Mouse (Mus musculus): ENCODE data around the gene Mrpl52. TPM values are rescaled to one million over a fixed set of nuclear protein-coding genes. Genes with fewer than 3 reads are reported as not detected.
A peak's percentile ranks its signal among the peaks of the same experiment; 100 is the strongest.

The Mrpl52 gene
- polyA plus RNA-seq, 1 experiment from 2014 or later, result 226 TPM

DNA sequence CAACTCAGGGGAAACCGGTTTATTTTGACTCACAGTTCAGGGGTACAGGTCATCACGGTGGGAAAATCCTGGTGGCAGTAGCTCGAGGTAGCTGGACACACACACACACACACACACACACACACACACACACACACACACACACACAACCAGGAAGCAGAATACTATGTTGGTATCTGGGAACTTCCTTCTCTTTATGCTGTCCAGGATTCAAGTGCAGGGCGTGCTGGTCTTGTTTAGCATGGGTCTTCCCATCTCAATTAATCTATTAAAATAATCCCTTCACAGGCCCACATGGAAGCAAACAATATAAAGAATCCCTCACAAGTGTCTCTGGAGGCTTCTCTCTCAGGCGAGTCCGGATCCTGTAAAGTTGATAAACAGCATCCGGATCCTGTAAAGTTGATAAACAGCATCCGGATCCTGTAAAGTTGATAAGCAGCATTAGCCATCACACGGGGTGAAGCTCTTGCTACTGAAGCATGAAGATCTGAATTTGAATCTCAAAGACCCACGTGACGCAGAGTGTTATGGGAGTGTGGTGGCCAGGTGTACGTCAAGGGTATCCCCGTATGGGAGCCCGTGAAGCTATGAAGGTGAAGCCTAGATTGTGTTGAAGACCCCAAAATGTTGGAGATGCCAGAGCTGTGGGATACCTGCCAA is 31.3 kb downstream of the Mrpl52 start:
- Histone ChIP-seq H3K4me2 (no peak overlapping the region), H3K9me3 (no peaks in the 10 kb centered on the region), H3K9ac (no peak overlapping the region), H3K4me3 (no peak overlapping the region), H3K4me1 (no peaks in the 10 kb centered on the region), H3K27ac (replicated peaks) (no peak overlapping the region), H3K36me3 (no peaks in the 10 kb centered on the region), H3K27me3 (replicated peaks) (no peaks in the 10 kb centered on the region)
- no peak for ATAC-seq (ENCODE audit: extremely low read depth, insufficient number of reproducible peaks, low FRiP score, low TSS enrichment)
- WGBS, result 73% methylated on average over 14 of the region's 14 CpGs

DNA sequence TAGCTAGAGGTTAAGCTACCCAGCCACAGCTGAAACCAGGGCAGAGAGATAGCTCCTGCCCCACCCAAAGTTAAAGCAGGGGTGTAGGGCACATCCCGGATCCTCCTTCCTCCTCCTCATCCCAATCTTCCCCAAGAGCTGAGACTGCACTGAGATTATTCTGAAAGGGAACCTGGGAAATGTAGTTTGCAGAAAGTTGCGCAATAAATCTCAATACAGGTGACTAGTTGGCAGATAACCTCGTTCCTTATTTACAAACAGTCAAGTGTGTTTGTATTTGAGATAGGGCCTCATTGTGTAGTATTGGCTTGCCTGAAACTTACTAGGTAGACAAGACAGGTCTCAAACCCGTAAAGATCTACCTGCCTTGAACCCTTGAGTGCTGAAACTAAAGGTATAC is 35.4 kb downstream of the Mrpl52 start:
- 71% methylated on average over 4 of the region's 4 CpGs for WGBS
- no peak overlapping the region for H3K4me2 ChIP-seq
- H3K9me3 ChIP-seq, result no peaks in the 10 kb centered on the region
- no peak overlapping the region for H3K4me3 ChIP-seq
- H3K36me3 ChIP-seq, result peaks cover 17% of the 10 kb centered on the region
- H3K27me3 ChIP-seq (replicated peaks), result no peaks in the 10 kb centered on the region
- H3K4me1 ChIP-seq, result peaks cover 18% of the 10 kb centered on the region
- ATAC-seq (ENCODE audit: extremely low read depth, insufficient number of reproducible peaks, low FRiP score, low TSS enrichment), result no peak
- H3K27ac ChIP-seq (replicated peaks), result no peak overlapping the region
- H3K9ac ChIP-seq, result no peak overlapping the region

DNA sequence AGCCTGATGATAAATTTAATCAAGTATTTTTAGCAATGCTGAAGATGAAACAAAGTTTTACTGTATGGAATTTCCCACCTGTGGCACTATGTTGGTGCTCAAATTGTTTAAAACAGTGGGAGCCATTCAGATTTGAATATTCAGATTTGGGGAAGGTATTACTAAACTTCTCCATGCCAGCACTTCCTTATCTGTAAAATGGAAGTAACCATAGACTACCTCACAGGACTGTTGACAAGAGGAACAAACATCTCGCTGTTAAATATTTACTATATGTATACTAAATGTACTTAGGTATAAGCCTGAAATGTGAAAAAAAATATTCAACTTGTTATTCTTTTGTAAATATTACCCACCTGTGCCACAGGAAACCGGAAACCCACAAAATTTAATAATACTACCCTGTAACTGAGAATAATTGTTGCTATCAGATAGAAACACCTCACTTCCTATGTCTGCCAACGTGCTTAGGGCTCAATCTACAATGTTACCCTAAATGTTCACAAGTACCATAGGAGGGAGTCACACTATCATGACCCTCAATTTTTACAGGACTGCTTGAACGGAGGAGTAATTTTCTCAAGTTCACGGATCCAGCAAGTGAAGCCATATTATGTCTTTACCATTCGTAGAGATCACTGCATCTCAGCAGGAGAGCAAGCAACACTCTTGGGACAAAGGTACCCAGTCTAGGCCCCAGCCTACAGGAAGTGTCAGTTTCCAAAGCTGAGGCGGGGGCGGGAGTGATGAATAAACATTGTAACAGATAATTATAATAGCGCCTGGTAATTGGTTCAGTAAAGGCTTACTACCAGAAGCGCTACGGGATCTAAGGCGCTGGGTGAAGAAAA is 36.6 kb downstream of the Mrpl52 start:
- H3K27me3 ChIP-seq (replicated peaks), result no peaks in the 10 kb centered on the region
- no peak for ATAC-seq (ENCODE audit: extremely low read depth, insufficient number of reproducible peaks, low FRiP score, low TSS enrichment)

DNA sequence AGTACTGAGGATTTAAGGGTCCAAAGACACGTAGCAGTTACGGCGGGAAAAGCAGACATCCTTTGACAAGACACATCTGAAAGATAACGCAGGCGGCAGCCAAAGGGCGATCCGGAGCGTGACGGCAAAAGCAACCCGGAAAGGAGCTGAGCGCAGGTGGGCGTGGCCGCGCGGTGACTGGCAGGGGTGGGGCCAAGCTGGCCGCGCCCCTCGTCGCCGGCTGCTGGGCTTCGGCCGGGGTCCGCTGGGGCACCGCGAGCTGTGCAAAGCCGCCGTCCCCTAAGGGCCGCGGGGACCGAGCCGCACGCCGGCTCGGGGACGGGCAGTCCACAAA is 37.2 kb downstream of the Mrpl52 start, which contains the start of gene Lrp10:
Gene Lrp10 (plus strand): TSS at position 179 of the 334 bp plus-strand sequence.
- WGBS, result under 1% methylated on average over 35 of the region's 35 CpGs
- ATAC-seq (ENCODE audit: extremely low read depth, insufficient number of reproducible peaks, low FRiP score, low TSS enrichment), result peak; percentile 79
- peak within 1 kb of the TSS; percentile 77 for H3K4me2 ChIP-seq

More for the DNA sequence above, 36.6 kb downstream of the Mrpl52 start:
- peak overlapping the region; percentile 87 for H3K27ac ChIP-seq (replicated peaks)
- H3K4me1 ChIP-seq, result peaks cover 18% of the 10 kb centered on the region
- WGBS, result 14% methylated on average over 12 of the region's 12 CpGs
- H3K4me3 ChIP-seq, result peak overlapping the region; percentile 94
- peak overlapping the region; percentile 77 for H3K4me2 ChIP-seq
- H3K9me3 ChIP-seq, result no peaks in the 10 kb centered on the region
- H3K36me3 ChIP-seq, result peaks cover 29% of the 10 kb centered on the region
- H3K9ac ChIP-seq, result peak overlapping the region; percentile 91

DNA sequence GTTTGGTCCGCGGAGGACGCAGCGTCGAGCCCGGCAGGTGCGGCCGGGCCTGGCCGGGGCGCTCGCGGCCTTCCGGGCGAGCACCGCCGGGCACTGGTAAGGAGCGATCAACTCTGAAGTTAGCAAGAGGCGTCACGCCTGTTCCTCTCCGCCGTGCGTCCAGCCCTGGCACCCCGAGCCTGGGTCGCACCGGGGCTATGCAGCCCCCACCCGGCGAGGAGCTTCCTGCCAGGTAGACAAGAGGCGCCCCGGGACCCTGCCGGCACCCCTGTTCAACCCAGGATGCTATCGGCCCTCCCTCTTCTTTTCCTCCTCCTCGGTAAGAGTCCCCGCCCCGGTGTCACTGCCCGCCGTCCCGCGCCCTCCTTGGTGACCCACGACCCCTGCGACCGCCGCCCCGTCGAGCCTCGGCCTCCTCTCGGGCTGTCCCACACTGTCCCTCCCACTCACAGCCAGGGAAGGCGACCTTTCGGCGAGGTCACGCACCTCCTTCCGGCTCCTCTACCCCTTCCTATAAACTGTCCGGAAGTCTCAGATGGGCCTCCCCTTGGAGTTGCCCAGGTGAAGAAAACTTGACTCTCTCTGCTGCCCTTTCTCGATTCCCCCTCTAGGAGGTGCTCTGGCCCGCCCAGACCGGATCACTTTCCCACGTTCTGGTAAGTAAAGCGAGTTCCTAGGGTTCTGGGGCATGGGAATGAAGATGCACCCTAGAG is 37.7 kb downstream of the Mrpl52 start:
- H3K27ac ChIP-seq (replicated peaks), result peak overlapping the region; percentile 87
- peak overlapping the region; percentile 94 for H3K4me3 ChIP-seq
- H3K4me1 ChIP-seq, result peaks cover 18% of the 10 kb centered on the region
- H3K36me3 ChIP-seq, result peaks cover 40% of the 10 kb centered on the region
- peak overlapping the region; percentile 77 for H3K4me2 ChIP-seq
- ATAC-seq (ENCODE audit: extremely low read depth, insufficient number of reproducible peaks, low FRiP score, low TSS enrichment), result peak; percentile 49
- under 1% methylated on average over 55 of the region's 57 CpGs for WGBS
- H3K9me3 ChIP-seq, result no peaks in the 10 kb centered on the region
- peak overlapping the region; percentile 91 for H3K9ac ChIP-seq
- no peaks in the 10 kb centered on the region for H3K27me3 ChIP-seq (replicated peaks)

More for the DNA sequence above, 37.2 kb downstream of the Mrpl52 start, which contains the start of gene Lrp10:
- Histone ChIP-seq H3K36me3 (peaks cover 35% of the 10 kb centered on the region), H3K9me3 (no peaks in the 10 kb centered on the region), H3K4me3 (peak within 1 kb of the TSS; percentile 94), H3K9ac (peak within 1 kb of the TSS; percentile 91), H3K27ac (replicated peaks) (peak within 1 kb of the TSS; percentile 87), H3K27me3 (replicated peaks) (no peaks in the 10 kb centered on the region), H3K4me1 (peaks cover 18% of the 10 kb centered on the region)

DNA sequence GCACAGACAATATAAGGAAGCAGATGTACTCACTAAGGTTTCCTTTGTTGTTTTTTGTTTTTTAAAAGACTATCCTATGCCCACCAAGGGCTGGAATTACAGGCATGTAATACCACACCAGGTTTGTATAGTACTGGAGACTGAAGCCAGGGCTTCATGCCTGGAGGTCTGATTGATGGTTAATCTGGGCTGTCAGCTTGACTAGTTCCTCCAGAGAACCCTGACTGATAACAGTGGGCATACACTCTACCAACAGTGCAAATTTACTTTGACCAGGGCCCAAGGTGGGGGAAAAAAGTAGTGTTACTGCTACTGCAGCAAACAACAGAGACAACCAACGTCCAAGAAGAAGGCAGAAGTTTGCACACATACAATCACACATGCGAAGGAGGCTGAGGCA is 44.8 kb downstream of the Mrpl52 start:
- peaks cover 4% of the 10 kb centered on the region for H3K27me3 ChIP-seq (replicated peaks)
- 81% methylated on average over 2 of the region's 2 CpGs for WGBS
- H3K36me3 ChIP-seq, result peaks cover 54% of the 10 kb centered on the region
- H3K4me2 ChIP-seq, result no peak overlapping the region
- no peak overlapping the region for H3K9ac ChIP-seq
- no peaks in the 10 kb centered on the region for H3K9me3 ChIP-seq
- no peak overlapping the region for H3K4me3 ChIP-seq
- no peak for ATAC-seq (ENCODE audit: extremely low read depth, insufficient number of reproducible peaks, low FRiP score, low TSS enrichment)
- H3K4me1 ChIP-seq, result peaks cover 23% of the 10 kb centered on the region
- H3K27ac ChIP-seq (replicated peaks), result no peak overlapping the region

DNA sequence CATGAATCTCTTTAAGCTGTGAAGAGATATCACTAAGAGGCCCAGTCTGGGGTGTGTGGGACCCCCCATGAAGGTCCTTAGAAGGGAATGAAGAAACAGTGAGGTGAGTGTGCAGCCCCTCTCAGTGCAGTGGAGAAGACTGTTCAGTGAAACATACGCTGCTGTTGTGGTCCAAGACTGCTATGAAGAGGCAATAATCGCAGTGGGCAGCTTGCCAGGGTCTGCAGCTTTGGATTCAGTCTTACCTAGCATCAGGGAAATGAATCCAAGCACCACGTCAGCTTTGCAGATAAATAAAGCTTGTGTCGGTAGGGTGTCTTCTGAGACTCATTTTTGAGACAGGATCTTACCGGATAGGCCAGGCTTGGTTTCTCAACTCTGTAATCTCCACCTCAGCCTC is 46.0 kb downstream of the Mrpl52 start:
- Histone ChIP-seq H3K27me3 (replicated peaks) (peaks cover 16% of the 10 kb centered on the region), H3K36me3 (peaks cover 43% of the 10 kb centered on the region), H3K4me2 (no peak overlapping the region), H3K9ac (no peak overlapping the region), H3K27ac (replicated peaks) (no peak overlapping the region), H3K4me1 (peaks cover 29% of the 10 kb centered on the region), H3K4me3 (no peak overlapping the region), H3K9me3 (no peaks in the 10 kb centered on the region)
- 65% methylated on average over 5 of the region's 5 CpGs for WGBS
- ATAC-seq (ENCODE audit: extremely low read depth, insufficient number of reproducible peaks, low FRiP score, low TSS enrichment), result no peak

DNA sequence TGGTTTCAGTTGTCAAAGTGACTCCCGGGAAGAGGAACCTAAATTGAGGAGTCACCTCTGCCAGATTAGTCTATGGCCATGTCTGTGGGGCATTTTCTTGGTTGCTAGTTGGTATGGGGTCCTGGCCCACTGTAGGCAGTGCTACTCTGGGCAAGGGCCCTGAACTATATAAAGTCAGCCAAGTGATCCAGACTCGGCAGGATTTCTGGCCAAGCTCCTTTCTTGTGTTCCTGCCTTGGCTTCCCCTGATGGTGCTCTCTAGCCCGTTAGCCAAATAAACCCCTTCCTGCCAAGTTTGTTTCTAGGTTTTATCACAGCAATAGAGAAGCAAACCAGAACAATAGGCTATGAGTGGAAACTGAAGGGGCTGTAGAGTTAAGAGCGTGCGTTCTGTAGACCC is 48.0 kb downstream of the Mrpl52 start:
- Histone ChIP-seq H3K27ac (replicated peaks) (no peak overlapping the region), H3K4me3 (no peak overlapping the region), H3K4me2 (no peak overlapping the region), H3K36me3 (peaks cover 23% of the 10 kb centered on the region), H3K4me1 (peaks cover 35% of the 10 kb centered on the region), H3K27me3 (replicated peaks) (peaks cover 37% of the 10 kb centered on the region), H3K9me3 (no peaks in the 10 kb centered on the region), H3K9ac (no peak overlapping the region)
- 72% methylated on average over 5 of the region's 5 CpGs for WGBS
- no peak for ATAC-seq (ENCODE audit: extremely low read depth, insufficient number of reproducible peaks, low FRiP score, low TSS enrichment)

DNA sequence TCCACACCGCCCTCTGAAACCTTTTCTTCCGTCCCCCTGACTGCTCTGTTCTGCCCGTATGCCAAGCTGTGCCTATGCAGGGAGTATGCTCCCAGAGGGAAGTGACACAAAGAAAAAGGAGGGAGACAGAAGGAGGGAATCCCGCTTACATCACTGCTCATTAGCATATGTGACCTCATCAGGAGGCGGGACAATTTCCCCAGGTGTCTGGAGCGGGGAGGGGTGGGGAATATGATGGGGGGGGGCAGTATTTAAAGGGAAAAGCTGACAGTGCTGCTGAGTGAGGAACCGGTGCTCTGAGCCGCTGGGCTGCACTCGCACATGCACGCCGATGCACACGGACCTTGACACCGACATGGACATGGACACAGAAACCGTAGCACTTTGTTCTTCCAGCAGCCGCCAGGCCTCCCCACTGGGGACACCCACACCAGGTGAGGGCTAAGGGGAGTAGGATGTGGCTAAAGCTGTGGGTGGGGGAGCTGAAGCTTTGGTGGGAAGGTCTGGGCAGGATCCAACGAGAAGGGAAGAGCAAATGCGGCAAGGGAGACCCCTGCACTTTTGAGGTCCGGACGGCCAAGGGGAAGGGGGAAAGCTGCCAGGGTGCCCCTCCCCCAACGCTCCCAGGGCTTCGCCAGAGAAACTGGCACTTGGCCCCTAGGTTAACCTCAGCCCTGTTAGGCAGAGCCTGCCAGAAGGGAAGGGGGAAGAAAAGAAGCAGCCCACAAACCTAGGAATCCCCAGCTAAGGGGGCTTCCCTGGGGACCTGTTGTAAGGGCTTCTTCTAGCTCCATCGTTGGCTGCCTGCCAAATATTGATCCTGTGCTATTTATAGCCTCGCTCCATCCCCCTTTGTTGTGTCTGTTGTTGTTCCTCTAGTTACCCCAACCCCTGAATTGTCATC is 49.5 kb downstream of the Mrpl52 start, which contains the start of gene Rem2:
Gene Rem2 (plus strand): TSS at position 160 of the 904 bp plus-strand sequence.
- Histone ChIP-seq H3K27ac (replicated peaks) (no peak within 1 kb of the TSS), H3K4me1 (peaks cover 32% of the 10 kb centered on the region), H3K4me3 (peak within 1 kb of the TSS; percentile 55), H3K27me3 (replicated peaks) (peaks cover 49% of the 10 kb centered on the region), H3K36me3 (peaks cover 9% of the 10 kb centered on the region), H3K9me3 (no peaks in the 10 kb centered on the region), H3K9ac (peak within 1 kb of the TSS; percentile 82), H3K4me2 (peak within 1 kb of the TSS; percentile 93)
- ATAC-seq (ENCODE audit: extremely low read depth, insufficient number of reproducible peaks, low FRiP score, low TSS enrichment), result no peak
- WGBS, result under 1% methylated on average over 23 of the region's 23 CpGs

DNA sequence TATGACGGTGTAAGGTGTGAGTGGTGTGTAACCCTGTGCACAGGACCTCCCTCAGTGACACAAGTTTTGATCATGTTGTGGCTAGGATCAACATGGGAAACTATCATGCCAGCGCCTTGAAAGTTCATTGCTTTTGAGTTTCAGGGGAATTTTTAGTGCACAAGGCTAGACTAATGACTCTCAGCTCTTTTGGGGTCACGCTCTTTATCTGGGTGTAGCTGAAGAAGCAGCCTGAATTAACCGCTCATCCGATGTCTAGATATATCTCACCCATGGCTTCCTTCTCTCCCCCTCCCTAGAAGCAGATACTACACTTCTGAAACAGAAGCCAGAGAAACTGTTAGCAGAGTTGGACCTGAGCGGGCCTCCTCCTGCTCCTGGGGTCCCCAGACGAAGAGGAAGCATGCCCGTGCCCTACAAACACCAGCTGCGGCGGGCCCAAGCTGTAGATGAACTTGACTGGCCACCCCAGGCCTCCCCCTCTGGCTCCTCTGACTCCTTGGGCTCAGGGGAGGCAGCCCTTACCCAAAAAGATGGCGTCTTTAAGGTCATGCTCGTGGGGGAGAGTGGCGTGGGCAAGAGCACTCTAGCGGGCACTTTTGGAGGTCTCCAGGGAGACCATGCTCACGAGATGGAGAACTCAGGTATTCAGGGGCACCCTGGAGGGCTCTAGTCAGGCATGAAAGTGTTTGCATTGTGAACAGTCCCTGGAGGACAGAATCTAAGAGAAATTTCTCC is 50.6 kb downstream of the Mrpl52 start:
- no peaks in the 10 kb centered on the region for H3K36me3 ChIP-seq
- no peak for ATAC-seq (ENCODE audit: extremely low read depth, insufficient number of reproducible peaks, low FRiP score, low TSS enrichment)
- no peak overlapping the region for H3K4me3 ChIP-seq
- peaks cover 32% of the 10 kb centered on the region for H3K4me1 ChIP-seq
- peak overlapping the region; percentile 93; the same call in 1 of the 2 replicates for H3K4me2 ChIP-seq
- peaks cover 53% of the 10 kb centered on the region for H3K27me3 ChIP-seq (replicated peaks)
- H3K9ac ChIP-seq, result no peak overlapping the region
- WGBS, result 72% methylated on average over 15 of the region's 15 CpGs
- H3K9me3 ChIP-seq, result no peaks in the 10 kb centered on the region
- no peak overlapping the region for H3K27ac ChIP-seq (replicated peaks)

Data from heart, embryonic 13.5 days (tissue).